Mouse (Mus musculus): Measurements from ENCODE around the gene Ldlrad3. TPM values are rescaled to one million over a fixed set of nuclear protein-coding genes. Genes with fewer than 3 reads are reported as not detected.

Ldlrad3 gene
- polyA plus RNA-seq, 1 experiment from 2014 or later, result 30.0 TPM

DNA sequence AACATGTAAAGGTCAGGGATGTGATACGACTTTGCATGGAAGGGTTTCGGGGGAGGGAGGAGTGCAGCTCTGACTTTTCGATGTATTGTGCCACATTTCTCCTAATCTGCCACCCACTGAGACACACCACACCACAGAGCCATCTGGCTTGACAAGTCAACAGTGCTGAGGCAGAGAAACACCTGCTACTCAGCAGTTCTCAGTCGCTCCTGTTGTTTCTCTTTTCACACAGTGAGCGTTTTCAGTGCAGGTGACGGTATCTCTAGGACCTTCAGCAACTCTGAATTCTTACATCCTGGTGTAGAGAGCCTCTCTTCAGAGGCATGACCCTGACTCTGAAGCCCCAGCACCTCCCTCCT lies 68.8 kb downstream of the Ldlrad3 start:
- H3K9ac ChIP-seq (replicated peaks; ENCODE audit: low read depth, low read length), result no peak overlapping the region
- no peak overlapping the region for H3K4me3 ChIP-seq (ENCODE audit: low read depth, low read length)
- H3K4me2 ChIP-seq (ENCODE audit: low read depth, low read length), result no peak overlapping the region
- H3K9me3 ChIP-seq (ENCODE audit: control insufficient read depth, low read length), result no peaks in the 10 kb centered on the region
- no peaks in the 10 kb centered on the region for H3K36me3 ChIP-seq (ENCODE audit: control insufficient read depth, insufficient read depth, low read length)
- 43% methylated on average over 6 of the region's 6 CpGs for WGBS
- ATAC-seq (ENCODE audit: low read depth), result no peak
- no peak overlapping the region for H3K27ac ChIP-seq (ENCODE audit: low read depth, low read length)
- H3K27me3 ChIP-seq (ENCODE audit: control insufficient read depth, insufficient read depth, low read length), result no peaks in the 10 kb centered on the region
- peaks cover 34% of the 10 kb centered on the region for H3K4me1 ChIP-seq (ENCODE audit: control insufficient read depth, insufficient read depth, low read length)

DNA sequence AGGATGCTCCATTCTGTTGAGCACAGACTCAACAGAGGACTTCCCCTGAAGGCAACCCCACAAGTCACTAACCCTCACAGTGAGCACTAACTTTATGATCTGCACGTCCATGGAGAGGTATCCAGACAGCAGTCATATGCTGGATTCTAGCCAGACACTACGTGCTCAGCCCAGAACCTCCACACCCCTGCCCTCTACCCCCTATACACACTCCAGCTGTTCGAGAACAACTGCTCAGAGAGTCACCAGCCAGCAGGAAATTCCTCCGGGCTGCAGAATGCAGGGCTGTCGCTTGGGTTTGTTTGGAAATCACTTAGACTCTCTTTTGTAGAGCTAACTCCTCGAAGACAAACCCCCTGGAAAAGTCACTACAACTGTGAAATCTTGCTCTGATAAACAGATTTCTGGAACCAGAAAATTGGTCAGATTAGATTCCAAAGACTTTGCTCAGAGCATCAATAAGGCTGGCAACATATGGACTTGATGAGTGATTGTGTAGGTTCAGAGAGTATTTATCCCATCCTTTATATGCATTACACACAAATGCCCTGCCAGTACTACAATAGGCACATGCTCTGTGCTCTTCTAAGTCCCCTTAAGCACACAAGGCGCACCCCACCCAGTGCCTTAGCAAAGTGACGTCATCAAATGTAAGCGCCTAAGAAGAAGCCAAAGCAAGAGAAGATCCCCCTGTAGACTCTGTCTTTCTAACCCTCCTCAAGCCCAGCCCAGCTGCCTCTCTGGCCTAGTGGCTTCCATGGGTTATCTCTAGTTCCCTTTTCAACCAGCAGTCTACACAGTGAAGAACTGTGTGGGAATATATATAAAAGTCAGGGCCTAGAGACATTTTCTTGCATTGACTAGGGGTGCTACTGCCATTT lies 69.4 kb downstream of the Ldlrad3 start:
- Histone ChIP-seq H3K27ac (ENCODE audit: low read depth, low read length) (peak overlapping the region; percentile 22; the same call in 1 of the 2 replicates), H3K36me3 (ENCODE audit: control insufficient read depth, insufficient read depth, low read length) (no peaks in the 10 kb centered on the region), H3K9me3 (ENCODE audit: control insufficient read depth, low read length) (no peaks in the 10 kb centered on the region), H3K4me2 (ENCODE audit: low read depth, low read length) (no peak overlapping the region), H3K4me3 (ENCODE audit: low read depth, low read length) (no peak overlapping the region), H3K4me1 (ENCODE audit: control insufficient read depth, insufficient read depth, low read length) (peaks cover 29% of the 10 kb centered on the region), H3K9ac (replicated peaks; ENCODE audit: low read depth, low read length) (no peak overlapping the region), H3K27me3 (ENCODE audit: control insufficient read depth, insufficient read depth, low read length) (no peaks in the 10 kb centered on the region)
- 57% methylated on average over 9 of the region's 9 CpGs for WGBS
- ATAC-seq (ENCODE audit: low read depth), result peak; percentile 22; the same call in 1 of the 2 replicates

DNA sequence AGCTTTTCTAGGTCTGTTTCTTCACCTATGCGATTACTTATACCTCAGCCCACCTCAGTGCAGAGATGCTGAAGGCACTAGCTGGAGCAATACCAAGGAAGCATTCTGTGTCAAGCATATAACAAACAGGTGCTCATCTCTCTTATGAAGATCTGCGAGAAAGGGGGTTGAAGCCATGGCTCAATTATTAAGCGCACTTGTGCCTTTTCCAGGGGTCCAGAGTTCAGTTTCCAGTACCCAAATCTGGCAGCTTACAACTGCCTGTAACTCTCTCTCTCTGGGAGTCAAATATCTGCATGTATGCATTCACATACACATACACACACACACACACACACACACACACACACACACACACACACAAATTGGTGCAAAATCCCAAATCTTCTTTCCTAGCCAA lies 72.4 kb downstream of the Ldlrad3 start:
- no peaks in the 10 kb centered on the region for H3K9me3 ChIP-seq (ENCODE audit: control insufficient read depth, low read length)
- ATAC-seq (ENCODE audit: low read depth), result no peak
- peaks cover 14% of the 10 kb centered on the region for H3K4me1 ChIP-seq (ENCODE audit: control insufficient read depth, insufficient read depth, low read length)
- no peaks in the 10 kb centered on the region for H3K27me3 ChIP-seq (ENCODE audit: control insufficient read depth, insufficient read depth, low read length)
- H3K36me3 ChIP-seq (ENCODE audit: control insufficient read depth, insufficient read depth, low read length), result no peaks in the 10 kb centered on the region
- H3K4me2 ChIP-seq (ENCODE audit: low read depth, low read length), result no peak overlapping the region
- 93% methylated on average over 3 of the region's 3 CpGs for WGBS
- no peak overlapping the region for H3K9ac ChIP-seq (replicated peaks; ENCODE audit: low read depth, low read length)
- H3K27ac ChIP-seq (ENCODE audit: low read depth, low read length), result no peak overlapping the region
- no peak overlapping the region for H3K4me3 ChIP-seq (ENCODE audit: low read depth, low read length)

DNA sequence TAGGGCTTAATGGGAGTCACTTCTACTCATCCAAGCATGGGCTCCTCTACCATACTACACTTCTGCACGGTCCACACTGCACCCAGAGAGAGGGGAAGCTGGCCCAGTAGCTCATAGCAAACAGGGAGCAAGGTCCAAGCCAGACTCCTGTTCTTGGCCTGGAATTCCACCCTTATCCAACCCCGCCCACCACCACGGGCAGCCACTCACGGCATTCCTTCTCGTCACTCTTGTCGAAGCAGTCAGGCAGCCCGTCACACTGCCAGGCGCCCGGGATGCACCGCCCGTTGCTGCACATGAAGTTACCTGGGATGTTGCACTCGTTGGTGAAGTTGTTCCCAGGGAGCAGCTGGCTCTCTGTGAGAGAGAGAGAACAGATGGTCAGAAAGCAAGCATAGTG lies 72.9 kb downstream of the Ldlrad3 start:
- Histone ChIP-seq H3K27ac (ENCODE audit: low read depth, low read length) (no peak overlapping the region), H3K9me3 (ENCODE audit: control insufficient read depth, low read length) (no peaks in the 10 kb centered on the region), H3K4me3 (ENCODE audit: low read depth, low read length) (no peak overlapping the region), H3K36me3 (ENCODE audit: control insufficient read depth, insufficient read depth, low read length) (no peaks in the 10 kb centered on the region), H3K4me1 (ENCODE audit: control insufficient read depth, insufficient read depth, low read length) (peaks cover 10% of the 10 kb centered on the region), H3K27me3 (ENCODE audit: control insufficient read depth, insufficient read depth, low read length) (no peaks in the 10 kb centered on the region), H3K4me2 (ENCODE audit: low read depth, low read length) (no peak overlapping the region), H3K9ac (replicated peaks; ENCODE audit: low read depth, low read length) (no peak overlapping the region)
- 82% methylated on average over 12 of the region's 12 CpGs for WGBS
- no peak for ATAC-seq (ENCODE audit: low read depth)

DNA sequence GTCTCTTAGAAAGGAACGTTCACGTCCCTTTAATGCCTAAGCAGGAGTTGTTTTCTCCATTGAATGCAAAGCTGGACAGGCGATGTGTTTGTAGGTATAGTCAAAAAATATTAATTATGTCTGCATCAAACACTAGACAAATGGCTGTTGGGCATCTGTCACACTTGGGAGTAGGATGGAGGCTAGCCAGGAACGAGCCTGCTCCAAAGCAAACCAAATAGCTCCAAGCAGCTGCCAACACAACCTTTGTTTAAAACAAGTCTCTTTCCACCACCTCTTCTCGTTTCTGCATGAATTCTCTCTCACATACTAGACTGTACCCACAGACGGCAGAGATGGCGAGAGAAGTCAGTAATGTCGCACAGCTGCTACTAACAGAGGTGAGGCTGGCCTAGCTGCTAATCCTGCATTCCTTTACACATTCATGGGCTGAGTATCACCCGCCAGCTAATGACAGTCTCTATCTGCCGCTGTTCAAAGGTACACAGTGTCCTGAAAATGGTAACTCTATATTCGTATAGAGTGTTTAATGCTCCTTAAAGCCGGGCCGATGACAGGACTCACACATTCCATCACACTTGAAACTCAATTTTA lies 74.2 kb downstream of the Ldlrad3 start:
- WGBS, result 81% methylated on average over 13 of the region's 13 CpGs
- ATAC-seq (ENCODE audit: low read depth), result no peak
- no peak overlapping the region for H3K4me3 ChIP-seq (ENCODE audit: low read depth, low read length)
- H3K36me3 ChIP-seq (ENCODE audit: control insufficient read depth, insufficient read depth, low read length), result no peaks in the 10 kb centered on the region
- no peak overlapping the region for H3K27ac ChIP-seq (ENCODE audit: low read depth, low read length)
- no peak overlapping the region for H3K4me2 ChIP-seq (ENCODE audit: low read depth, low read length)
- peaks cover 1% of the 10 kb centered on the region; the same call in 1 of the 2 replicates for H3K4me1 ChIP-seq (ENCODE audit: control insufficient read depth, insufficient read depth, low read length)
- H3K9me3 ChIP-seq (ENCODE audit: control insufficient read depth, low read length), result no peaks in the 10 kb centered on the region
- no peaks in the 10 kb centered on the region for H3K27me3 ChIP-seq (ENCODE audit: control insufficient read depth, insufficient read depth, low read length)
- H3K9ac ChIP-seq (replicated peaks; ENCODE audit: low read depth, low read length), result no peak overlapping the region

DNA sequence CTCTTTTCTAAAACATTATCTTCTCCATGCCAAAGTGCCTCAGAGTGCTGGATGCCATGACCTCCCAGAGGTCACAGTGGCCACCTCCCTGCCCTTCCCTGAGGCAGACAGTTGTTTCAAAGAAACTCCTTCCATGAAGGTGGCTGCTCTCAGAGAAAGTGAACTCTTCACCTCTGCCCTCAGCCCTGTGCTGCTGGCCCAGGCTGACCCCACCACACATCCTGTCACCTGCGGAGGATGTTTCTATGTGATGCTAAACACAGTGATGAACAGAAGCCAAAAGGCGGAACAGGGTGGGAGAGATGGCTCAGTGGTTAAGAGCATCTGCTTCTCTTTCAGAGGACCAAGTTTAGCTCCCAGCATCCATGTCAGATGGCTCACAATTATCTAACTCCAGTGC lies 75.9 kb downstream of the Ldlrad3 start:
- no peaks in the 10 kb centered on the region for H3K9me3 ChIP-seq (ENCODE audit: control insufficient read depth, low read length)
- no peak overlapping the region for H3K4me2 ChIP-seq (ENCODE audit: low read depth, low read length)
- H3K27ac ChIP-seq (ENCODE audit: low read depth, low read length), result no peak overlapping the region
- no peak for ATAC-seq (ENCODE audit: low read depth)
- H3K27me3 ChIP-seq (ENCODE audit: control insufficient read depth, insufficient read depth, low read length), result no peaks in the 10 kb centered on the region
- H3K9ac ChIP-seq (replicated peaks; ENCODE audit: low read depth, low read length), result no peak overlapping the region
- H3K4me1 ChIP-seq (ENCODE audit: control insufficient read depth, insufficient read depth, low read length), result no peaks in the 10 kb centered on the region
- 94% methylated on average over 2 of the region's 2 CpGs for WGBS
- no peaks in the 10 kb centered on the region for H3K36me3 ChIP-seq (ENCODE audit: control insufficient read depth, insufficient read depth, low read length)
- no peak overlapping the region for H3K4me3 ChIP-seq (ENCODE audit: low read depth, low read length)

DNA sequence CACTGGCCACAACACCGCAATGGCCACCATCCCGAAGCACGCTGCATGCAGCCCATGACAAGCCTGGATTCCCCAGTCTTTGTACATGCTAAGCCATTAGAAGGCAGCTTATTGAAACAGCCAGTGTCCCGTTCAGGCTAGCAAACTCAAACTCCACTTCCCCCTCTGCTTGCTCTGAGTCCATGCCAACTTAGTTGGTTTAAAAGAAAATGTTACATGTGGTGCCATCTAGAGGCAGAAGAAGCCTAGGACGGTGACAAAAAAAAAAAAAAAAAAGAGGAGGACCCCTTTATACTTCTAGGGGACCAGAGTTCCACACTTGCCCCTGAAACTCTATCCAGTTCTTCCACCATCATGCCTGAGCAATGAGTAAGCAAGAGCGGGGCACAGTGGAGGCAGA lies 78.9 kb downstream of the Ldlrad3 start:
- WGBS, result 69% methylated on average over 6 of the region's 6 CpGs
- no peak for ATAC-seq (ENCODE audit: low read depth)
- H3K9ac ChIP-seq (replicated peaks; ENCODE audit: low read depth, low read length), result no peak overlapping the region
- no peaks in the 10 kb centered on the region for H3K27me3 ChIP-seq (ENCODE audit: control insufficient read depth, insufficient read depth, low read length)
- no peaks in the 10 kb centered on the region for H3K4me1 ChIP-seq (ENCODE audit: control insufficient read depth, insufficient read depth, low read length)
- H3K36me3 ChIP-seq (ENCODE audit: control insufficient read depth, insufficient read depth, low read length), result no peaks in the 10 kb centered on the region
- no peaks in the 10 kb centered on the region for H3K9me3 ChIP-seq (ENCODE audit: control insufficient read depth, low read length)
- H3K4me3 ChIP-seq (ENCODE audit: low read depth, low read length), result no peak overlapping the region
- no peak overlapping the region for H3K27ac ChIP-seq (ENCODE audit: low read depth, low read length)
- H3K4me2 ChIP-seq (ENCODE audit: low read depth, low read length), result no peak overlapping the region

DNA sequence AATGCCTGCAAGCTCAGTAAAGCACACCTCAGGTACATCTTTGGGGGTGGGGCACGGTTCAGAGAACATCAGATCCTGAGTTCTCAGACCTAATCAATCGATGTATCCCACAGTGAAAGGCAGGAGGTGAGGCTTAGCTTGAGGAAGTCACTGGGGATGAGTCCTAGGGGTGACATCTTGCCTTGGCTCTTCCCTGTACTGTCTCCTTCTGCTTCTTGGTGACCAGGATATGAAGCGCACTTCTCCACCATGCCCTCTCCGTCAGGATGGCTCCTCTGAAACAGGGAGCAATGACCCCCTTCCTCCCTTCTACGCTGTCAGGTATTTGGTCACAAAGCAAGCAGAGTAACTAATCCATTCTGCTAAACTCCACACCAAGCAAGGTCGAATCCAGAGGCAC lies 79.5 kb downstream of the Ldlrad3 start:
- no peak overlapping the region for H3K4me2 ChIP-seq (ENCODE audit: low read depth, low read length)
- no peaks in the 10 kb centered on the region for H3K4me1 ChIP-seq (ENCODE audit: control insufficient read depth, insufficient read depth, low read length)
- no peak overlapping the region for H3K9ac ChIP-seq (replicated peaks; ENCODE audit: low read depth, low read length)
- no peaks in the 10 kb centered on the region for H3K36me3 ChIP-seq (ENCODE audit: control insufficient read depth, insufficient read depth, low read length)
- no peak for ATAC-seq (ENCODE audit: low read depth)
- WGBS, result 94% methylated on average over 6 of the region's 6 CpGs
- no peaks in the 10 kb centered on the region for H3K27me3 ChIP-seq (ENCODE audit: control insufficient read depth, insufficient read depth, low read length)
- no peaks in the 10 kb centered on the region for H3K9me3 ChIP-seq (ENCODE audit: control insufficient read depth, low read length)
- no peak overlapping the region for H3K27ac ChIP-seq (ENCODE audit: low read depth, low read length)
- no peak overlapping the region for H3K4me3 ChIP-seq (ENCODE audit: low read depth, low read length)

DNA sequence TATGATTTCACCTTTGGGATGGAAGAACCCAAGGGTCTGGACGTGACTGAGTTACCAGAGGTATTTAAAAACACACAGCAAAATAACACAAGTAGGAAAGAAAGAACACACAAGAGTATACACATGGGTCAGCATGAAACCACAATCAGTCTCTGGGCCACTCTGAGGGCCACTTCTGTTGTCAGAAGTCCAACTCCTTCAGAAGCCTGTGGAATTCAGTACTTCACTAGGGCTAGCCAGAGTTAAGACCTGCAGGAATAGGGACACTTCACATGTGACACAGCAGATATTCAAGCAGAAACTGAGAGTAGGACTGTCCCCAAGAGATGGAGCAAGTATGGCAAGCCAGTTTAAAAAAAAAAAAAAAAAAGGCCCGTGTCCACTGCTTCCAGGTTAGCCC lies 80.7 kb downstream of the Ldlrad3 start:
- Histone ChIP-seq H3K27ac (ENCODE audit: low read depth, low read length) (no peak overlapping the region), H3K36me3 (ENCODE audit: control insufficient read depth, insufficient read depth, low read length) (no peaks in the 10 kb centered on the region), H3K27me3 (ENCODE audit: control insufficient read depth, insufficient read depth, low read length) (no peaks in the 10 kb centered on the region), H3K4me1 (ENCODE audit: control insufficient read depth, insufficient read depth, low read length) (peaks cover 1% of the 10 kb centered on the region; the same call in 1 of the 2 replicates), H3K4me3 (ENCODE audit: low read depth, low read length) (no peak overlapping the region), H3K9me3 (ENCODE audit: control insufficient read depth, low read length) (no peaks in the 10 kb centered on the region), H3K9ac (replicated peaks; ENCODE audit: low read depth, low read length) (no peak overlapping the region), H3K4me2 (ENCODE audit: low read depth, low read length) (no peak overlapping the region)
- ATAC-seq (ENCODE audit: low read depth), result no peak
- WGBS, result 88% methylated on average over 2 of the region's 2 CpGs

Data from neural tube, embryonic 14.5 days (tissue).